Mouse (Mus musculus) E14TG2a.4 (cell line): Measurements from ENCODE around the gene Cdh12.

Source experiments
- CTCF ChIP-seq: conservative IDR thresholded peaks from 2 replicates; pipeline ENCODE4 v1.5.1; 2014; ENCODE audit warnings: low read length
- NANOG ChIP-seq: IDR thresholded peaks from 2 replicates; pipeline ENCODE4 v1.6.1; 2014; ENCODE audit warnings: borderline replicate concordance, low read length, mixed read lengths
- POU5F1 ChIP-seq: IDR thresholded peaks from 2 replicates; pipeline ENCODE4 v1.6.1; 2014; ENCODE audit warnings: low read length, borderline replicate concordance

DNA sequence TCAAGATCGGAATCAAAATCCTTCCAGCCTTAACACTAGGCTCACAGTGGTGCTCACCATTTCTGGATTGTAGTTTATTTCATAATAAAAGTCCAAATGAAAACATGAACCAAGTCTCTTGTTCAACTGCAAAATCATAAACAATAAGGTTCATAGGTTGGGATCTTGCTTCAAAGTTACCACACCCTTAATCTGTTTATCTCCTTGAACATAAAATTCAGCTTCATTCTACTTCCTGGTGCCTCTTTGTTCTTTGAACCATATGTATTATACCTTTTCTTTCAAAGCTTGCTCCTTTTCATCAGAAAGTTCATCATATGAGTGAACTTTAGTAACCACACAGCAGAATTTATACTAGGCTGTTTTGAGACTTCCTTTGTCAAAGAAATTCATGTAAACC, 614.6 kb downstream of the Cdh12 start:
- TF ChIP-seq CTCF (no peak), NANOG (no peak), POU5F1 (no peak)
